Mouse (Mus musculus): ENCODE results near the gene Malsu1.

Malsu1 gene

DNA sequence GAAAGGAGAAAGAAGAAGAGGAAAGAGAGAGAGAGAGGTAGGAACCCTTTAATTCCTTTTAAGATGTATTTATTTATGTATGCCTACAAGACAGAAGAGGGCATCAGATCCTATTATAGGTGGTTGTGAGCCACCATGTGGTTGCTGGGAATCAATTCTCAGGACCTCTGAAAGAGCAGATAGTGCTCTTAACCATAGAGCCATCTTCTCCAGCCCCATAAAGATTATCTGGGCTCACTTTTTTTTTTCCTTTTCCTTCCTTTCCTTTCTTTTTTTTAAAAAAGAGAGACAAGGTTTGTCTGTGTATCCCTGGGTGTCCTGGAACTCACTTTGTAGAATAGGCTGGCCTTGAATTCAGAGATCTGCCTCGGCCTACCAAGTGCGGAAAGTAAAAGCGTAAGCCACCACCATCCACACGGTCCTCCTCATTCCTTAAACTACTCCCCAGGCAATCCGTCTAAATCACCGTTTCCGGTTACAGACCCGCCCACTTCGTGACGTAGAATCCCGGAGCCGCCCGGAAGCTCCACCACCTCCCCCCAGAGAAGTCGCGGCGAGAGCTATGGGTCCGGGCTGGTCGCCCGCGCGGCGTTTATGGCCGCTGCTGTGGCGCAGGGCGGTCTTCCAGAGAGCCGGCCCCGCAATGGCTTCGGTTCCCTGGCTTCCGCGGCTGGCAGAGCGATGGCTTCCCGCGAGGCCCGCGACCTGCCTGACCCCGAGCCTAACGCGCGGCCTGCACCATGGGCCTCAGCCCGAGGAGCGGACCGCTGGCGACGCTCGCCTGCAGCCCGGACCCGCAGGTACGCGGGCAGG lies at the start of gene Malsu1:
Gene Malsu1, plus strand, starts transcription at position 492 of the 813 bp plus-strand sequence.
- peak; percentile 94 for DNase-seq

DNA sequence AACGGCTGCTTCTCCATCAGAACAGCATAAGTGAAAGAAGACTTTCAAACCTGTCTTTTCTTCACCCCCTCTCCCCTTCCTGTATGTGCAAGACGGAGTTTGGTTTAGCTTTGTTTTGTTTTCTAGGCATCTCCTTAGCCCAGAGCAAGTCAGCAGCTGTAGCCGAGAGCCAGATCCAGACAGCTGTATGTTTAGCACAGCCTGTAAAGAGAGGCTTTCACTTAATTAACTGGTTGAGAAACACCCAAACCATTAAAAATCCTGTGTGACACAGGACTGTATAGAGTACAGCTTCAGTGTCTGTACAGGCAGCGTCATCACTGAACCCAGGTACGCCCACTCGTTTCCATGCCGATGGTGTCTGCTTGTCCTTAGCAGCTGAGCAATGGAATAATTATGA lies 48.3 kb upstream of the Malsu1 start:
- DNase-seq, result no peak

DNA sequence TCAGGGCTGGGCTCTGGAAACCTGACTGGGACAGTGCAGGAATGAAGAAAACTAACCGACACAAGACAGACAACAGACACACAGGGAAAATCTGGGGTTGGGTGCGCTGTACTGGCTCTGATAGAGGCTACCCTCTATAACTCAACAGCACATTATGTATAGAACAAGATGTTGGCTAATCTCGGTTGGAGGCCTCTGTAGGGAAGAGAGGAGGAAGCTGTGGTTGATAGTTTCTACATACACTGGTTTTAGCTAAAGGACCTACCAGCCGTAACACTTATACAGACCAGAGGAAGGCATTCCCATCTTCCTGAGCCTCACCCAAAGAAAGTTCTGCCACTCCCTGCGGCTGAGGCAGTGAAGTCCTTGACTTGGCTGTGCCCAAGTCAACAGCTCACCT lies 47.1 kb upstream of the Malsu1 start:
- no peak for DNase-seq

DNA sequence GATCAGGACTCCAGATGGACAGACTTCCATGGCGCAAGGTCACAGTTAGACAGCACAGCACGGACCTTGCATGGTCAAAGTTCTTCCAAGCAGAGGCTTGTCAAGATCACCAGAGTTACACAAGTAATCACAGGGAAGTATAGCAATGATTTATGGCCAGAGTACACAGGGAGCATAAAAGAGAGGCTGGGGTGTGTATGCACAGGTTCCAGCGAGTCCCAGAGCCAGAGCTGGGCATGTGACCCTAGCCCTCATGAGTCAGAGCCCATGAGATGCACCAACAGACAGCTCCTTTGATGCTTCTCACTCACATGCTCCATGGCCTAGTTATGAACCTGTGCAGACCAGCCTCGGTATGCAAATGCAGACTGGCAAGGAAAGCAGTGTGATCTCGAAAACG lies 45.6 kb upstream of the Malsu1 start:
- no peak for DNase-seq

DNA sequence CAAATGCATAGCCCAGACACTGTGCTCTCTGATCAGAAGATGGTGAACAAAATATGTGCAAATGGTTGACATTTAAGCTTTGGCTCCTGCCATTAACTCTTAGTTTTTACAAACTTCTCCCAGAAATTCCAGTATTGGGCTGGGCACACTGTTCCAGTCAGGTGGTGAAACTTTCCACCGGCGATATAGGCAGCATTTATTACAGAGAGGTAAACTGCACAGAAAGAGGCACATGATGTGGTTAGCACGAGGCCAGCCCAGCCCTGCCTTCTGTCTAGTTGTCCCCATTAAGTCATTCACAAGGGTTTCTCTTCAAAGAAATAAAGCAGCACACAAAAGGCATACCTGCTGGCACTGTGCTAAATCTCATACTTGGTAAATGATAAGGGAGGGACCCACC lies 44.9 kb upstream of the Malsu1 start:
- no peak for DNase-seq

DNA sequence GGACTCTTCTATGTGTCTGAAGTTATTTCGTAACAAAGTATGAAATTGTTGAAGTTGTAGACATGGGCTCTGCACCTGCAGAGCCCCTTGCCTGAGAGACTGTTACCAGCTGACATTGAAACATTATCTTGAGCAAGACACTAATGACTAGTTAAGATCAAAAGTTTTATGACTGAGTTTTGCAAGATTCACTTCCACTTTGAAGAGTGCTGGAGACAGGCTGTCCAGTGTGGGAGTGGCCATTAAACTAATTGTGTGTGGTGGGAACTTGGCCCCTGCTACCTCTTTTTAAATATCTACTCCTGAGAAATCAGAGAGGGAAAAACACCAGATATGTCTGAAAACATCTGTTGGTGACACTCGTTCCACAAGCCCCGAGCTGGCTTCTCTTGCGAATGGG lies 42.4 kb upstream of the Malsu1 start:
- no peak for DNase-seq

DNA sequence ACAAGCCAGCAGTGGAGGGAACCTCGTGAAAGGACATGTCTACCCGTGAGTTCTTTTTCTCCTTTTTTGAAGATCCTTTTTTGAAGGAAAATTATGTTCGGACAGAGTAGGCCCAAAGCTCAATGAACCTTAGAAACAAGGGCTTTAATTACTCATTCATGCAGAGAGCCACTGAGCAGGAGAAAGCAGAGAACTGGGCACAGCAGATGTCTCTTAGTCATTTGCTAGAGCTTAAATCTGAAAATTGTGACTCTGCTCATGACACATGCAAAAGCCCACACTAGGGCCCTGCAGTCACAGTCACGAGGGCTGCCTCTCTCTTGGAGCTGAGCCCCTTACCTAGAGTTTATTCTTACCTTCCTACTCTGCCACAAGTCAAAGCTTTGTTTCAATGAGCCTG lies 40.8 kb upstream of the Malsu1 start:
- DNase-seq, result no peak

DNA sequence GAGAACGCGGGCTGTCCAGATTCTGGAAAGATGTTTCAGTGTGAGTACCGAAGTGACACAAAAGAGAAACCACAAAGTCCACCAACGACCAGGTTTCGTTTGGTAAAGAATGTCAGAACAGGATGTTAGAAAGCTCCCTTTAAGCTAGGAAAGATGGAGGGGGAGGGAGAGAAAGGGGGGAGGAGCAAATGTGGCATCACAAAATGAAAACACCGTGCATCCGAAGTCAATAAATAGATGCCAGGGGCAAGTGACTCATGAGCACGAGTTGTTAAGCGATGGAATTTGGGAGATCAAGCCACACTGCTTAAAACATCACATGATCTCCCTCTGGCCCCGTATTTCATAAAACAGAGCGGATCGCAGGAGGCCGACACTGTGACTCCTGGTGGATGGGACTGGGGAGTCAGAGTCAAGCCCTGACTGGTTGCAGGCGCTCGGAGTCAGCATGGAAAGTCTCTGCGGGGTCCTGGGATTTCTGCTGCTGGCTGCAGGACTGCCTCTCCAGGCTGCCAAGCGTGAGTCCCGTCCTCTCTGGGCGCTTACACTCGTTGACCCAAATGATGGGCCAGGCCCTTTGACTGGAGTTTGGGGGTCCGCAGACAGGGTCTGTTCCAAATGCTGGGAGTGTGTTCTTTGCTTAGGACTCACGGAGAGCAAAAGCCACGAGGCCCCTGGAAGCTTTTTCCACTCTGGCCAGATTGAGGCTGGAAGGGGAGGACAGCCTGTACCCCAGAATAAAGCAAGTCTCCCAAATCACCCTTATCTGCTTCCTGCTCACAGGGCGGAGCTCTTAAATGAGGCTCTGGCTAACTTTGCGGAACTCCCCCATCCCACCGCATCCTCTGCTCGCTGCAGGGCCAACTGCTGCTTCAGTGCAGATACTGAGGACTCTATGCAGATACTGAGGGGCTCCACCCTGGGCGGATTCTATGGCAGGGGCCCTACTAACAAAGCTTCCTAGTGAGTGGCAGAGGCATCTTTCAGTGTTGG lies 37.0 kb upstream of the Malsu1 start, which contains the start of gene Gpnmb:
Gene Gpnmb, plus strand, starts transcription at position 272 of the 993 bp plus-strand sequence.
- peak; percentile 22 for DNase-seq

DNA sequence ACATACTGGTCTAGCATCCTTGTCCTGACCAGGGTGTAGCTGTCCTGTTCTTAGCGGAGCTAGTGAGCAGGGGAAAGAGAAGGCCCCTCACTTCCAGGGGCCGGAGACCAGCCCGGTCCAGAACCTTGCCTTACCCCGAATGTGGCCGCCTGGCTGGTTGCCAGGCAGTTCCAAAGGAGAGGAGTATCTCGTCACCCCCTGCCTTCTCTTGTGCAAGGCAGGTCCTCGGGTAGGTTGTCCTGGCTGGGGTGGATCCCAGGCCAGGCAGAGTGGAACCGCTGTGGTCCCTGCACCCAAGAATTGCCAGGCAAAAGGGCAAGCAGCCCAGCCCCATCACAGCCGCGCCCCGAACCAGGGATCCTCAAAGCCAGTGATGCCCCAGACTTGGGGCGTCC lies 36.3 kb upstream of the Malsu1 start:
- DNase-seq, result no peak

DNA sequence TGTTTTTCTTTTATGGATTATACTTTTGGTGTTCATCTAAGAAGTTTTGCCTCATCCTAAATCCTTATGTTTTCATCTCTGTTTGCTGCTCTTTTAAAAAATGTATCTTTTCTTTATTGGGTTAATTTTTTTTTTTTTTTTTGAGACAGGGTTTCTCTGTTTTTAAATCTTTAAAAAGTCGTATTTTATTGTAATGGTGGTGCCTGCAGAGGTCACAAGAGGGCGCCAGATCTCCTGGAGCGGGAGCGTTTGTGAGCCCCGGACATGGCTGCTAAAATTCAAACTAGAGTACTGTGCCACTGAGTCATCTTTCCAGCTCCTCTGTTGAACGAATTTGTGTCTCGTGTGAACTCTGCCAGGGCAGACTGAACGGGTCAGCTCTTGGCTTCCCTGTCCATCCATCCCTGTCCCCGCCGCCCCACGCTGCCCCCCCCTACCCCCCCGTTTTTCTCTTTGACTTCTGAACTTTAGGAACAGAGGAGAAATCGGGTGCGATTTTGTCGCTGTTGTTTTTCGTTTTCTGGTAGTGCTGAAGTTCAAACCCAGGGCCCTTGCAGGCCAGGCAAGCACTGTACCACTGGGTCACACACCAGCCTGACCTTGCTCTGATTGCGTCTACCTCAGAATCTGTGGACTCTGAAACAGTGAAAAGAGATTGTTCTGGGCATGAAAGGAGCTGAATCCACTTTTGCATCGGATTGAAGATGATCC lies 34.0 kb upstream of the Malsu1 start:
- DNase-seq, result peak; percentile 71

DNA sequence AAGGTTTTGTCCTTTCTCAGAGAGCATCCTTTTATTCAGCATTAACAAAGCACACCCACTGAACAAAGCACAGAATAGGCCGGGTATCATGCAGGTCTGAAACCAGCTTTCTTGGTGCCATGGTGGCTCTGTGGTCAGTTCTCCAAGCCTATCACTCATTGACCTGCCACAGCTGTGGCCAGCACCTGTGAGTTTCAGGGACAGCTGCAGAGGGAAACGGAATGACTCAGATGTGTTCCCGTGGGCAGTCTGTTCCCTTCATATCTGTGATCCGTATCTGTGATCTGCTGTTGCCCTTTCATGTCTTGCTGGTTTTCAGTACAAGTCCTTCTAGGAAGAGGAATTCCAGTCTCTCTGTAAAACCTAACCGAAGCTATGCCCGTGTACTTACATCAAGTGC lies 27.1 kb upstream of the Malsu1 start:
- DNase-seq, result no peak

DNA sequence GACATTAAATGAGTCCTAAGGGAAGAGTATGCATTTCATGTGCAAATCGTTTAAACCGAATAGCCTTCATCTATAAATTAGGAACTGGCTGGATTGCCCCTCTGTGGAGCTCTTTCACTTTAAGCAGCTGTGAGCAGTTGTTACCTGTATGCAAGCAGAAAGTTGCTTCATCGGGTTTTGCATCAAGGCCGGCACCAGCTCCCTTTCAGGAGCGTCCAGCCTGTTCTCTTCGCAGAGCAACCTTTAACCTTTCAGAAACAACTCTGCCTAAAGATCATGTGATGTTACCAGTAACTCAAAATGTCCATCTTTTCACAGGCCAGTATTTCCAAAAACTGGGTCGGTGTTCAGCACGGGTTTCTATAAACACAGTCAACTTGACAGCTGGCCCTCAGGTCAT lies 26.6 kb upstream of the Malsu1 start:
- no peak for DNase-seq

DNA sequence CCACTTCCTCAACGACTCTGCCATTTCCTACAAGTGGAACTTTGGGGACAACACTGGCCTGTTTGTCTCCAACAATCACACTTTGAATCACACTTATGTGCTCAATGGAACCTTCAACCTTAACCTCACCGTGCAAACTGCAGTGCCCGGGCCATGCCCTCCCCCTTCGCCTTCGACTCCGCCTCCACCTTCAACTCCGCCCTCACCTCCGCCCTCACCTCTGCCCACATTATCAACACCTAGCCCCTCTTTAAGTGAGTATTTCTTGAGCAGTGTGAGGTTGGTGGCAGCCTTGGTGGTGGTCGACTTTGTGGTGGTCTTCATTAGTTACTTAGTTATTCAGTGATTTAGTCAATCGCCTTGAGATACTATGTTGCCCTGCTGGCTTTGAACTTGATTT lies 25.7 kb upstream of the Malsu1 start:
- no peak for DNase-seq

DNA sequence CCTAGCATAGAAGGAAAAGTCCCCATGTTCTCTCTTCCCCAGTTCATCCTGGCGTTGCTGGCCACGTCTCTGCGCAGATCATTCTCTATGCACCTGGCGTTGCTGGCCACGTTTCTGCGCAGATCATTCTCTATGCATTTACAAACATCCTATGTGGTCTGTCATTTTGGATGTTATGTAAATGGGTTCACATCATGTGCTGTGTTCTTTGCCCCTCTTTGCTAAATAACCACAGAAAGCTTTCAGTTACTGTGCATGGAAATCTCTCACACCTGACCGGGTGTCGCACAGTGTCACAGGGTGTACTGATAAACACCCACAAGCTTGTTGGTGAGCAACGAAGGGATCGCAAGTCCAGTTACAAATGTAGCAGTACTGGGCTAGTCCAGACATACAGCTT lies 25.2 kb upstream of the Malsu1 start:
- DNase-seq, result no peak

DNA sequence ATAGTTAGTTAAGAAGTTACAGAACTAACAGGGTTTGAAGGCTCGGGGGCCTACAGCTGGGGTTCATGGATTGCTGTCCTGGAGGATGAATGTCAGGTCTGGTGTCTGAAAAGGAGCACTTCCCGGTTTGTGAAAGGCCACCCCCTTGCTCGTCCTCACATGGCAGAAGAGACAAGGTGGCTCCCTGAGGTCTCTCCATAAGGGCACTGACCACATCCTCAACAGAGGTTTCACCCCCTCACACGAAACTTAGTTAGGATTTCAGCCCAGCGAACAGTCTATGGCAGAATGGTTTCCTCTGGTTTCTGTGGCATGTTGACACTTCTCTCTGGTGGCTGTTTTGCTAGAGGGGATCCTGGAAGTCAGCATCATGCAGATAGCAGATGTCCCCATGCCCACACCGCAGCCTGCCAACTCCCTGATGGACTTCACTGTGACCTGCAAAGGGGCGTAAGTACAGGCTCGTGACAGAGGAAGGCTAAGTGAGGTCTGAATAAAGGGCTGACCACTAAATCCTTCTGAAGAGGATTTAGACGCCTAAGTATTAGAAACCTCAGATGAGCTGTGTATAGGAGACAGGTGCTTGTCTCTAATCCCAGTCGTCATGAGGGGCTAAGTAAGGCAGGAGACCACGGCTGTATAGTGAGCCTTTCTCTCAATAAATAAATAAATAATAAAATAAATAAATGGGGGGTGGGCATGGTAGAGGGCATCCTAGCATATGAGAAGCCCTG lies 22.8 kb upstream of the Malsu1 start:
- DNase-seq, result no peak

DNA sequence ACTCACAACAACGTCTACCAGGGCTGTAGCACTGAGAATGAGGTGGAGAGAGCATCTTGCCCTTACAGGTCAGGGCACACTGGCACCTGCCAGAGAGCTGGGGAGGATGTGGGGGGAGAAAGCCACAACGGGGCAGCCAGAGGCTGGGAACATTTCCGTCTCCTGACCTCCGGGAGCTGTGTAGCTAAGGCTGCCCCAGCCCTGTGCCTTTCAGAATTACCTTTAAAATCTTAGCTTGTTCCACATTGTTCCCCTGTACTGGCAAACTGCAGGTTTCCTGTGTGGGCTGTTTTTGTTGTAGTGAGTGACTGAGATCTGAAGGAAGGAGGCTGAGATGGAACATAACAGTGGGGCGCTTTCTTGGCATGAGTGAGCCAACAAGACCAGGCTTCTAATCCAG lies 21.4 kb upstream of the Malsu1 start:
- DNase-seq, result peak; percentile 36

DNA sequence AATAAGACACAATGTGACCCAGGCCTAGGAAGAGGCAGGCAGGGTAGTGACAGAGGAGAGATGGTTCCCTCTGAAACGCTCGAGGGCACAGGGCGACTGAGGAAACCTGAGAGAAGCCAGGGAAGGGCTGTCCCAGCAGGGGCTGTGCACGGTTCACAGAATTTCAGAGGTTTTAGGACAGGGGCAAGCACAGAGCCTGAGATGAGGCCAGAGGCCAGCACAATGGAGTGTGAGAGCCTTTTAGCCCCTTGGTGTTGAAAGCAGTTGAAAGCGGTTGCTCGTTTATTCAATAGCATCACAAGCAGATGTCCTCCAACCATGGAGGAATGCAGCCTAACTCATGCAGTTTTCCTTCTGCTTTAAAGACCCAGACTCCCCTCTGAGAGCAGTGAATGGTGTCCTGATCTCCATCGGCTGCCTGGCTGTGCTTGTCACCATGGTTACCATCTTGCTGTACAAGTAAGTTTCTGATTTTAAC lies 18.3 kb upstream of the Malsu1 start:
- DNase-seq, result no peak

DNA sequence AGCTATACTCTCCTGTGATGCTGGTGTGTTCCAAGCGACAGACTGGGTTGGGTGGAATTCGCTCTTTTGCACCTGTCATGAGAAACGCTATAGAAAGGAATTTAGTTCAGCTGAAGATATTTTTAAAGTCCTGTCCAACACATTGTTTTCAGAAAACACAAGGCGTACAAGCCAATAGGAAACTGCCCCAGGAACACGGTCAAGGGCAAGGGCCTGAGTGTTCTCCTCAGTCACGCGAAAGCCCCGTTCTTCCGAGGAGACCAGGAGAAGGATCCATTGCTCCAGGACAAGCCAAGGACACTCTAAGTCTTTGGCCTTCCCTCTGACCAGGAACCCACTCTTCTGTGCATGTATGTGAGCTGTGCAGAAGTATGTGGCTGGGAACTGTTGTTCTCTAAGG lies 17.6 kb upstream of the Malsu1 start:
- no peak for DNase-seq

DNA sequence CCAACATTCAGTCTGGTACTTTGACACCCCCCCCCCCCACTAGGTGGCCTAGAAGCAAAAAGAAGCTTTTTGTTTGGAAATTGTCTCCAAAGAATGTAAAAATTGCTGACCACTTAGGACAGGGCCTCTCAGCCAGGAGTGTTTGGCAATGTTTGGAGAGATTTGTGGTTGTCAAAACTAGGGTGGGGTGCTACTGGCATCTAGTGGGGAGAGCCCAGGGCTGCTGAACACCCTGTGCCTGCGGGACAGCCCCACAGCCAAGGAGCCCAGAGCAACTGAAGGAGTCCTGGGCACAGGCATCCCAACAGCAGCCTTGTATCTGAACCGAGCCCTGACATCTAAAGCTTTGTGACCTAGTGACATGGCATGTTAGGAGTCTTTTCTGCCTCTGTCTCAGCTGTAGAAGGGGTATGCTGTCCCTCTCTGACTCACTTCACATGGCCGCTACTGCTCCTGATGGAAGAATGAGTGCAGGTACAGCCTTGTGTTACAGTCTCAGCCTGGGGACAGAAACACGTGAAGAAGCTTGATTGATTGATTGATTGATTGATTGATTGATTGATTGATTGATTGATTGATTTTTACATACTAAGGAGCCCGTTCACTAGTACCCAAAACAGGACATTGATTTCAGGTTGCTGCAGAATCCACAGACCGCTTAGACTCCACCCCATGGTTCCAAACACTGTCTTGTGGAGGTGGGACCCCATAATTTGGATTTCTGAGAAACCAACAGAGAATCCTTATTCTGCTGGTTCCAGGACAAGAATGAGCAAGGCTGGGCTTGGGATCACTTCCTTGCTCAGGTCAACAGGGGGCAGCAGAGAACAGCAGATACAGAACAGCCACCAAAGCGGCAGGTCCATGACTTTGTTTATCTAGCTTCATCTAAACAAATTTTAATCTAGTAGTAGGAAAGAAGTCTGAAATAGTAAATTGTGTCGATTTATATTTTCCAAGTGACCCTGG lies 16.3 kb upstream of the Malsu1 start:
- peak; percentile 78 for DNase-seq

DNA sequence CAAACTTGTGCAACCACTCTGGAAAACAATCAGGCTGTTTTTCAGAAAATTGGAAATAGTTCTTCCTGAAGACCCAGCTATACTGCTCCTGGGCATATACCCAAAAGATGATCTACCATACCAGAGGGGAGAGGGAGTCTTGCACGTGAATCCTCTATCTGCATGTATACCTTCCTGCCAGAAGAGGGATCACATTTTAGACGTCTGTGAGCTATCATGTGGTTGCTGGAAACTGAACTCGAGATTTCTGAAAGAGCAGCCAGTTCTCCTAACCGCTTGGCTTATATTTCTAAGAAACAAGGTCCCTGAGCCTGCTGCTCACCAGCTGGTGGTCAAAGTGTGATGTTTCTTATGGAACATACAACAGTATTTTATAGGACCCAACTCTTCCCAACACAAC lies 5.2 kb upstream of the Malsu1 start:
- DNase-seq, result no peak

DNA sequence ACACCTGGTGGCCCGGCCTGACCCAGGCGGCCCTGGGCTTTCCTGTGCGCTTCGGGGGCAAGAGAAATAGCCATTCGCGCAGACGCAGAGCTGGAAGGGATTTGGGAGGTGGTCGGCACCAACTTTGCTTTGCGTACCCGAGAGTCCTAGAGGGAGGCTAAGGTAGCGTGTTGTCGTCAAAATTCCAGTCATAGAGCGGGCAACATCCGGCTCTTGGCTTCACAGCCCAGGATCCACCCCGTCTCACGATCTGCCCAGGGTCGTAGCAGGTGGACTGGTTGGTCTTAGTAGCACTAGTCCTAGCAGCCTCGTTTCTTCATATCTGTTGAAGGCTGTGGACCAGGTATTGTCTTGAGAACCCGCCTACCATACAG lies 509 bp downstream of the Malsu1 start:
- DNase-seq, result no peak
